Mouse (Mus musculus) stomach, embryonic 16.5 days (tissue): ENCODE measurements at regions not wholly inside any gene's neighbourhood (a gene's known extent, or its start where the extent isn't known, plus 50 kb on each side); places are given as distances from the start of the nearest gene placed in this dataset.

Experiments used
- ATAC-seq: fragments of 200-750 bp; cut with Nextera tagmentation; 2 replicates; pipeline ENCODE4 v1.8.0; 2017; ENCODE audit warnings: moderate number of reproducible peaks, moderate TSS enrichment; ENCODE audit not compliant: insufficient read depth, low FRiP score
- H3K27ac ChIP-seq: fragments of 300-500 bp; sonication (generic); 2 replicates; pipeline ENCODE4 v1.5.1; 2014; ENCODE audit warnings: low read length
- H3K27me3 ChIP-seq: fragments of 300-500 bp; sonication (generic); 2 replicates; pipeline ENCODE4 v1.6.1; 2014; ENCODE audit warnings: low read length, control low read depth, mixed read lengths; ENCODE audit not compliant: control insufficient read depth, insufficient read depth
- H3K36me3 ChIP-seq: fragments of 300-500 bp; sonication (generic); 2 replicates; pipeline ENCODE4 v1.6.1; 2014; ENCODE audit warnings: low read length; ENCODE audit not compliant: control insufficient read depth, insufficient read depth
- H3K4me1 ChIP-seq: fragments of 300-500 bp; sonication (generic); 2 replicates; pipeline ENCODE4 v1.6.1; 2014; ENCODE audit warnings: low read length, control low read depth, mixed read lengths; ENCODE audit not compliant: control insufficient read depth, insufficient read depth
- H3K4me2 ChIP-seq: fragments of 300-500 bp; sonication (generic); 2 replicates; pipeline ENCODE4 v1.6.1; 2014; ENCODE audit warnings: low read depth, low read length, mixed read lengths
- H3K4me3 ChIP-seq: fragments of 300-500 bp; sonication (generic); replicated peaks from 2 replicates; pipeline ENCODE4 v1.5.1; 2014; ENCODE audit warnings: mild to moderate bottlenecking, low read length
- H3K9ac ChIP-seq: fragments of 300-500 bp; sonication (generic); 2 replicates; pipeline ENCODE4 v1.6.1; 2014; ENCODE audit warnings: low read length
- H3K9me3 ChIP-seq: fragments of 300-500 bp; sonication (generic); replicated peaks from 2 replicates; pipeline ENCODE4 v1.6.1; 2016; ENCODE audit warnings: low read length, control low read depth; ENCODE audit not compliant: control insufficient read depth
- WGBS: fragments of 180-500 bp; shearing (Covaris S2); extraction: QIAGEN DNeasy Blood & Tissue Kit; methylation state at CpG from one replicate; pipeline ENCODE4 v1.1.7; 2014; 5-methylcytosine and 5-hydroxymethylcytosine counted together

DNA sequence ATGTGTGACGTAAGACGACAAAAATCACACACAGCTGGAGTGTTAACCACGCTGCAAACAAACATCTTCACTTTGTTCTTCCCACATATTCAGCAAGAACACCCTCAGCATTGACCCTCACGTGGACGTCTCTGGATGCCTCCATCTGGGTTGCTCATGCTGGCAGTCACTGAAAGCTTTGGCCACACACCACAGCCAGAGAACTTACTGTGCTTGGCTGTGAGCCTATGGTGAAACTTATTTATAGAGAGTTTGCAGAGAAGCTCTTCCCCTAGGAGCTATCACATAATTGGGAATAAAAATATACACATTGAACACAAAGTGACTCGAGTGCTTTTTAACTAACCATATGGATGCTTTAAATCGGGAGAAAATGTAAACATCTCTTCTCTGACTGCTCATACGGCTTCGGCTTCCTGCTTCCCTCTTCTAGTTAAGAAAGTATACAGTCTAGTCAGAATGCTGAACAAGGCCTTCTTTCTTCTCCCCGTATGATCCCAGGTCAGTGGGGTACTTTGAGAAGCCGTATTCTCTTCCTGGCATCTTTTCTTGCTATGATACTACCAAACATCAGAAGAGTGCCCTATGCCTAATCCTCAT lies 812.0 kb upstream of the Intu start:
- no peaks in the 10 kb centered on the region for H3K9me3 ChIP-seq
- peak; percentile 74; the same call in 1 of the 2 replicates for ATAC-seq
- H3K4me1 ChIP-seq: peaks cover 5% of the 10 kb centered on the region
- WGBS: 44% methylated on average over 11 of the region's 11 CpGs
- no peaks in the 10 kb centered on the region for H3K27me3 ChIP-seq
- no peaks in the 10 kb centered on the region for H3K36me3 ChIP-seq
- peak overlapping the region; percentile 73 for H3K27ac ChIP-seq
- no peak overlapping the region for H3K9ac ChIP-seq
- no peak overlapping the region for H3K4me2 ChIP-seq
- no peak overlapping the region for H3K4me3 ChIP-seq

DNA sequence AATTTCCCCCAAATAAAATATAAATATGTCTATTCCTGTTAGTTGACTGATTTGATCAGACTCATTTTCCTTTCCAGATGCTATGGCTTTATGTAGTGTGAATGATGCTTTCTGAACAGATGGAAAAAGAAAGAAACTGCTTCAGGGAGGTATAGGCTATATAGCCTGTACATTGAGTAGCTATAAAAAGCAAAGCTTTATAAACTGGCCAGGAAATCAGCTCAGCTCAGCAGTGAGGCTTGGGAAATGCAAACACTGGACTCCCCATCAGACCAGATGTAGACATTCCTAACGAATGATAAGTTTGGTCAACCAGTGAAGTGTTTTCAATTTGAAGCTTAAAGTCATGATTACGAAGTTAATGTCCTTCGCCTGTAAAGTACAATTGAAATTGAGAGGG lies 805.3 kb upstream of the Intu start:
- no peaks in the 10 kb centered on the region for H3K36me3 ChIP-seq
- 0 out of 2 replicates have a peak, but pooled peaks have one; percentile 40 for ATAC-seq
- H3K9ac ChIP-seq: no peak overlapping the region
- no peak overlapping the region for H3K4me2 ChIP-seq
- H3K4me3 ChIP-seq: no peak overlapping the region
- 45% methylated on average over 3 of the region's 3 CpGs for WGBS
- H3K27me3 ChIP-seq: no peaks in the 10 kb centered on the region
- H3K4me1 ChIP-seq: no peaks in the 10 kb centered on the region
- H3K27ac ChIP-seq: no peak overlapping the region
- no peaks in the 10 kb centered on the region for H3K9me3 ChIP-seq

DNA sequence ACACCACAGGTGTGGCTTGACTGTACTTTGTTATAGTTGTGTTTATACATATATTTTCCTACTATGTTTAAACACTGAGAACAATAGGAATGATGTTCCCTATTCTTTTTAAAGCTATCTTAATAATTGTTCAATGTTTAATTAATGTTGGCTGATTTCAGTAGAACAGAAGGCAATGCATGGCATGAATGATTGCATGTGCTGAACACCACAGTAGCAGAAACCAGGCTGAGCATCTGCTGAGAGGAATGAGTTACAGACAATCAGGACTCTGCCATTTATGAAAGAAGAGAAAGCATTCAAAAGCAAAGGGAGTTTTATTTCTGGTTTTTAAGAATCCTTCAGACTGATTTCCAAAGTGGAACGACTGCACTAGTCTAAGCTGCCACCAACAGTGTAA lies 794.4 kb upstream of the Intu start:
- WGBS: 50% methylated on average over 1 of the region's 1 CpGs

DNA sequence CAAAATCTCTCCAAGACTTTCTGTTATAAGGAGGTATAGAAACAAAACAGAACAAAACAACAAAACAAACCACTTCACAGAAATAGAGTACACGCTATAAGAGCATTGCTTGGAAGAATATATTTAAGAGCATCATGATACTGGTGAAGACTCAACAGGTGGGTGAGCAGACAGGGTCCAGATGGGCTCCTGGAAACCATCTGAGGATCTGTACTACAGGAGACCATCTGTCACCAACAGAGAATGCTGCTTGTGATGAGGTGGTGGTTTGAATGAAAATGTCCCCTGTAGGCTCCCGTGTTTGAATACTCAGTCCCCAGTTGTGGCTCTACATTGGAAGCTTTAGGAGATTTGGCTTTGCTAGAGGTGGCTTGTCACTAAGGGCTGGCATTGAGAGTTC lies 785.1 kb upstream of the Intu start:
- H3K9me3 ChIP-seq: no peaks in the 10 kb centered on the region
- no peak for ATAC-seq
- H3K27me3 ChIP-seq: no peaks in the 10 kb centered on the region
- no peak overlapping the region for H3K4me2 ChIP-seq
- H3K4me1 ChIP-seq: no peaks in the 10 kb centered on the region
- WGBS: 87% methylated on average over 2 of the region's 2 CpGs
- no peaks in the 10 kb centered on the region for H3K36me3 ChIP-seq
- H3K4me3 ChIP-seq: no peak overlapping the region
- H3K27ac ChIP-seq: no peak overlapping the region
- no peak overlapping the region for H3K9ac ChIP-seq

More for the DNA sequence above, 794.4 kb upstream of the Intu start:
- no peak overlapping the region for H3K4me2 ChIP-seq
- no peaks in the 10 kb centered on the region for H3K4me1 ChIP-seq
- no peak overlapping the region for H3K9ac ChIP-seq
- no peak overlapping the region for H3K4me3 ChIP-seq
- no peak for ATAC-seq
- no peaks in the 10 kb centered on the region for H3K36me3 ChIP-seq
- H3K27me3 ChIP-seq: no peaks in the 10 kb centered on the region
- no peaks in the 10 kb centered on the region for H3K9me3 ChIP-seq
- no peak overlapping the region for H3K27ac ChIP-seq

DNA sequence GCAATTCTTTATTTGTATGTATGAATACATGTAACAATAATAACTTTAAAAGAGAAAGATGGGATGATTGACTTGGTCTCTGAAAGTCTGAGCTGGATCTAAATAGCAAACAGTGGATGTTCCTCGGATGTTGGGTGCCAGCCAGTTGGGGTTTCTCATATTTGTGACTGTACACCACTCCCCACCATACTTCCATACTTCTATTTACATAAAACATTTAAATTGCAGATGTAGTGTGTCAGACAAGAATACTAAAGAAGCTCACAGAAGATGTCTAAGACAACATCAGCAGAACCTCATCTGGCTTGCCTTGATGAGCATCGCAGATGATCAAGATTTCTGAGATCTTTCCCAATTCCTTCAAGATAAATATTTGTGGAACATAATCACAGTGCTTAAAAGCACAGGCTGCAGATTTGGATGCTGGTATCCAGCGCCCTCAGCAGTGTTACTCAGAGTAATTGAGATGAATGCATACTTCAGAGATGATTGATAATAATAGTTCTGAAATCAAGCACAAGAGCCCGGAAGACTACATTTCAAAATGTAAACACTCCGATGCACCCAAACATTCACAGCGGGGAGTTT lies 762.0 kb upstream of the Intu start:
- Histone ChIP-seq H3K27ac (peak overlapping the region; percentile 37; the same call in 1 of the 2 replicates), H3K4me3 (no peak overlapping the region), H3K27me3 (no peaks in the 10 kb centered on the region), H3K9ac (no peak overlapping the region), H3K36me3 (no peaks in the 10 kb centered on the region), H3K4me1 (no peaks in the 10 kb centered on the region), H3K9me3 (no peaks in the 10 kb centered on the region), H3K4me2 (no peak overlapping the region)
- WGBS: 44% methylated on average over 6 of the region's 6 CpGs
- ATAC-seq: peak; percentile 50; the same call in 1 of the 2 replicates

DNA sequence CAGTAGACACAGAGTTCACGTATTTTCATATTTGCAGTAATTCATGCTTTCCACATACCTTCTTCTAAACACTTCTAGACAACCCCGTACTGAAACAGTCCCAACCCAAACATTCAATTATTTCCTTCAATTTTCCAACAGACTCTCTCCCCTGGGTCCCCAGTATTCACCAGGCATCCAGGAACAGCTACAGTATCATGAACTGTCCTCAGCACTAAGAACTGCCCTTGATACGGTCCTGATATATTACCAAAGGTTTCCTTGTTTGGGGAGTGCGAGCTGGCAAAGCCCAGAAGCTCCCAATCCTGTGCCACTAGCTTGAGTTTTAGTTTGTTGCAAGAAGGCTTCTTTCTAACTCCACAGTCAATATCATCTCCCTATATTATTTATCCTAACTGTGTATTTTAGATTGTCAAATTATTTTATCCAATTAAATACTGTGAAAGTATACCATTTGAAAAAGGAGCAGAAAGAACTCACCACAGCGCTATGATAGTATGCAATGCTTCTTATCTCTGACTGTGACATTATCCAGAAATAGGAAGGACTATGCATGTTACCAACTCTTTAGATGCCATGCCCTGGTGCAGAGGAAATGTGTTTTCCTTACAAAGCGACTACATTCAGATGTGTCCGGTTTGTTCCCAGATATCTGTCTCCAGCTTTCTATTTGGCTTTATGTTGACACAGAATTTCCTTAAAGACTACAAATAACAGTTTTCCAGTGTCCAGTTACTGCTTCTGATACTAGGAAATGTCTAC lies 754.6 kb upstream of the Intu start:
- Histone ChIP-seq H3K36me3 (no peaks in the 10 kb centered on the region), H3K27ac (no peak overlapping the region), H3K4me1 (no peaks in the 10 kb centered on the region), H3K27me3 (no peaks in the 10 kb centered on the region), H3K4me3 (no peak overlapping the region), H3K9me3 (no peaks in the 10 kb centered on the region), H3K9ac (no peak overlapping the region), H3K4me2 (no peak overlapping the region)
- no peak for ATAC-seq
- 77% methylated on average over 7 of the region's 7 CpGs for WGBS

DNA sequence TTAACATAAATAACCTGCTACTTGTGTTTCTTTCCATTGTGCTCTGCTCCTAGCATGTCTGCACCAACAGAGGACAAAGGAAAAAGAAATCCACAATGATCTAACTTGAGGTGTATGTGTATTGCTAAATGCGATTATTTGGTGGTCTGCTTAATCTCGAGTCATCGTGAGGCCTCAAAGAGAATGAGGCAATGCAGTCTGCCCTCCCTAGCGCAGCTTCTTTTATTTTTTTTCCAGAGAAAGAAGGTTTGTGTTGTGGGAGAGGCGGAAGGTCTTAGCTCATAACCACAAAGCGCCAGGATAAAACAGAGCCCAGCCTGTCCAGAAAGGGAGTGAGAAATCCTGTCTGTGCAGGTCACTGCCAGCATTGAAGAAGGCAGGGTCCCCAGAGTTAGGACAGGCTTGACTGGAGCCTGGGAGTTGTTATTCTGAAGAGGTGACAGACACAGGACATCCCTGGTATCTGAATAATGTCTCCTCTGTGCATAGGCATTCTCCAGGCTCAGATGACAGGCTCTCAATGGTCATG lies 751.3 kb upstream of the Intu start:
- no peak overlapping the region for H3K4me3 ChIP-seq
- no peaks in the 10 kb centered on the region for H3K9me3 ChIP-seq
- H3K27ac ChIP-seq: no peak overlapping the region
- ATAC-seq: no peak
- WGBS: 45% methylated on average over 6 of the region's 6 CpGs
- no peak overlapping the region for H3K4me2 ChIP-seq
- no peaks in the 10 kb centered on the region for H3K27me3 ChIP-seq
- no peaks in the 10 kb centered on the region for H3K4me1 ChIP-seq
- no peaks in the 10 kb centered on the region for H3K36me3 ChIP-seq
- no peak overlapping the region for H3K9ac ChIP-seq

DNA sequence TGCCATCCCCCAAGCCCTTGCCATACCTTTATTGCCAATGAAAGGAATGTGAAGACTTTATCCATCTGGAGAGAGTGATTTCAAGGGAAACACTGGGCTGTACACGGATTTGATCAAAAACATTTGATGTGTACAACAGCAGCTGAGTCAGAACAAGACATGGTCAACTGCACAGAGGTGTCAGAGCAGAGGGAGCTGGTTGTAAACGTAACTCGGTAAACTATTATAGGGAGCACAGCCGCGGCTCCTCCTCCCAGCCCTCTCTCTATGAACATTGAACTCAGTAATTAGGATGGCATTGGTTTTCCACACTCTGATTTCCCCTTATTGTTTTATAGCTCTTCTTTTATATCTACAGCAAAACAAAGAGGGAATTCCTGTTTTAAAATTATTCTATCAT lies 750.8 kb upstream of the Intu start:
- no peak overlapping the region for H3K4me2 ChIP-seq
- no peaks in the 10 kb centered on the region for H3K36me3 ChIP-seq
- no peak overlapping the region for H3K9ac ChIP-seq
- no peak overlapping the region for H3K4me3 ChIP-seq
- H3K9me3 ChIP-seq: no peaks in the 10 kb centered on the region
- WGBS: 53% methylated on average over 5 of the region's 5 CpGs
- H3K27me3 ChIP-seq: no peaks in the 10 kb centered on the region
- ATAC-seq: no peak
- H3K4me1 ChIP-seq: no peaks in the 10 kb centered on the region
- no peak overlapping the region for H3K27ac ChIP-seq

DNA sequence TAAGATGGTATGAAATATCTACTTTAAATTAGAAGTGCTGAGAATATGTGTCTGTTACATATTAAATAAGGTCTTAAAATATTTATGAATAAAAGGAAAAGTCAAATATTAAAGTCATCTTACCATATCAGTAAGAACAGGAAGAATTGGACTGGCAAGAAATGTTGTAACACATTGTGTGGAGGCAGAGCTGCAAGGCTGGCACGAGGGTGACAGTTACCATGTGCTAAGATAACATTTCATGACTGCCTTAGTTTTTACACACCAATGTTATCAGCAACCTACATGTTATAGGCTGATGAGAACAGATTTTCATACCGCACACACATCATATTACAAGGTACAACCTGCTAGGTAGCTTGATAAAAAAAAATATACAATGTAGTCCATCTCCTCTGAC lies 746.2 kb upstream of the Intu start:
- ATAC-seq: no peak
- 81% methylated on average over 2 of the region's 2 CpGs for WGBS
- no peaks in the 10 kb centered on the region for H3K36me3 ChIP-seq
- H3K4me1 ChIP-seq: no peaks in the 10 kb centered on the region
- H3K9me3 ChIP-seq: no peaks in the 10 kb centered on the region
- H3K9ac ChIP-seq: no peak overlapping the region
- H3K4me2 ChIP-seq: no peak overlapping the region
- no peak overlapping the region for H3K4me3 ChIP-seq
- H3K27ac ChIP-seq: no peak overlapping the region
- no peaks in the 10 kb centered on the region for H3K27me3 ChIP-seq
